Mouse (Mus musculus) liver, adult 2 months (tissue): ENCODE measurements at regions not wholly inside any gene's neighbourhood (a gene's known extent, or its start where the extent isn't known, plus 50 kb on each side); places are given as distances from the start of the nearest gene placed in this dataset.
"Not testable (repeated sequence)": the region's sequence is repeated elsewhere in the genome, so short reads cannot be mapped to it uniquely, and the experiment has no call there.

Experiments used
- CTCF ChIP-seq: fragments of 200-500 bp; IDR thresholded peaks from 2 replicates; pipeline ENCODE4 v1.5.1; 2011; ENCODE audit warnings: low read depth, low read length, control low read depth
- POLR2A ChIP-seq: fragments of 200-500 bp; IDR thresholded peaks from 2 replicates; pipeline ENCODE4 v1.6.1; 2011; ENCODE audit warnings: low read length, control low read depth; ENCODE audit not compliant: insufficient read depth; ENCODE audit errors: extremely low read depth

DNA sequence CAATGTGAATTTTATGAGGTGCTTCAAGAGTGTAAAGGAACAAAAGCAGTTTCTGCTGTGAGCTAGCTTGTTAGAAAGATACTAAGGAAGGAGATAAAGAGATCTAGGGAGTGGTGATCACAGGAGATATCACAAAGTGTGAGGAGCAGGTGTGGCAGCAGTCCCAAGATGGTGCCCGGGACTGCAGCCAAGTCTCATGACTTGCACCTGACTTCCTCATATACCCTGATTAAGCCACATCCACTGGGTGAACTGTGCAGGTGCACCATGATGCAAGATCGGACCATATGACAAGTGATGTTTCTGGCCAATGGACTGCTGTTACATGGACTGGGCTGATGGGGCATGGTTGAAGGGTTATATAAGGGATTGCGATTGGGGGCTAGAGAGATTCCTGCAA, 197.8 kb upstream of the Atp10a start:
- not testable (repeated sequence) for TF ChIP-seq POLR2A, CTCF
